Mouse (Mus musculus) cerebellum, postnatal 4 days (tissue): ENCODE measurements around the gene Gng12.
A peak's percentile ranks its signal among the peaks of the same experiment; 100 is the strongest.
"Not testable (repeated sequence)": the region's sequence is repeated elsewhere in the genome, so short reads cannot be mapped to it uniquely, and the experiment has no call there.

Experiments used
- DNase-seq, 2 experiments: peaks; one replicate each; pipeline ENCODE4 v3.0.0; 2022; ENCODE audit warnings: low spot score in 2 of 2, mixed read lengths in 1 of 2

Gng12 gene

GRCm38 (mm10) chr6:66896119-66896920, at the start of gene Gng12:
TSS of gene Gng12 (plus strand) at chr6:66896397.
- DNase-seq: peak; percentile 44 to 78

- DNase-seq: no peak
These were observed 47.3 kb upstream of the Gng12 start for GRCm38 (mm10) chr6:66848936-66849335.

- DNase-seq: no peak
These were observed 40.0 kb upstream of the Gng12 start for GRCm38 (mm10) chr6:66856236-66856635.

DNA sequence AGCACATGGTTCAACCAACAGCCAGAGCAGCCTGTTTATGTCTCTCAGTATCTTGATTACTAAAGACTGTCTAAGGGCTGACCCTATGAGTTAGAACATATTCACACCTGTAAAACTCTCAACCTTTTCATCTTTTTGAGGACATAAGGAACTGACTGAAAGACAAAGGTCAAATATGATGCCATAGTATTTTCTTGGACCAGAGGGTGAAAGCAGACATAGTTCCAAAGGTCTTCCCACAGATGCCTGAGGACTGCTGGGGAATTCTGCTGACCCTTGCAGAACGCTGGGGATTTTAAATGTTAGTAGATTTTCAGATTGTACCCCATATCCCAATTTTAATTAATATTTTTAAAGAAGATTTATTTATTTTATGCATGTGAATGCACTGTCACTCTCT, 37.8 kb upstream of the Gng12 start:
- DNase-seq: no peak

DNA sequence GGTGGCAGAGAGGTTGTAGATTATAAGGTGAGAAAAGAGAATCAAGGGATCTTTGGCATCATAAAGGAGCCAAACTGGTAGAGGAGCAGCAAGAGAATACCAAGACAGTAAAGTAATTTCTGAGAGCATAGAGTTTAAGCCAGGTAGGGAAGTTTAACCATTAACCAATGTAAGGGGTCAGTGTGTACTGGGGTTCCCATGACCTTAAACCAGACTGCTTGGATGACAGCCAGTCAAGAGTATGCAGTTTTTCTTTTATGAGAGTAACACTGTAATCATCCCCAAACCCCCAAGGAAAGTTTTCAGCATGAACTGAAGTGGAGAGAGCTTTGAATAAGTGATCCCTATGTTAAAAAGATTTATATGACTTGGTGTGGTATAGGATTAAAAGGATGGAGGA, 36.8 kb upstream of the Gng12 start:
- no peak for DNase-seq

GRCm38 (mm10) chr6:66864463-66864862, 31.7 kb upstream of the Gng12 start:
- no peak for DNase-seq

DNA sequence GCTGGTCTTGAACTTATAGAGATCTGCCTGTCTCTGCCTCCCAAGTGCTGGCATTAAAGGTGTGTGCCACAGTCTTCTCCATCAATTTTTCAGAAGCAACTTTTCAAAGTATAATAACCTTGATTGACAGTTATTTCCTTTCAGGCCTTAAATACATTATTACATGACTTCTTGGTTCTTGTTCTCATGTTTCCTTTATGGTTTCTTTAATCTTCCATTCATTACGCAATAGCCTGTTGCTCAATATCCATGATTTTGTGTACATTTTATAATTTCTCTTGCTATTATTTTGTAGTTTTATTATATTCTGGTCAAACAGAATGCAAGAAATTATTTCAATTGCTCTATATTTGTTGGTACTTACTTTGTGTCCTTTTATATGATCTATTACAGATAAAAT, 29.9 kb upstream of the Gng12 start:
- DNase-seq: no peak

DNA sequence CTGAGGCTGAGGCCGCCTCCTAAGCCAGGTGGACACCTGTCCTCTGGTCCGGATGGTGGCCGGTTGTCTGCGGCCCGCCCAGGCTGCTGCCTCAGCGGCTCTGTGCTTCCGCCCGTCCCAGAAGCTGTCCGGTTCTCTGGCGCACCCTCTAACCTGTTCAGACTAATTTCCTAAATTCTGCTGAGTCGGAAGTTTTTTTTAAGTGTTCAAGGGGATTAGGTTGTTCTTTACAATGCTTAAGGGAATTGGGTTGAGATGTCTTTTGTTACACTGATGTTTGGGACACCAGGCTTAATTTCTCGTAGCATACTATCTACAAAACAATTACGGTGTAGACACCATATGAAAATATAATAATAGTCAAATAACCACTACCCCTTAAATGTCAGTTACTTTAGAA, 19.1 kb upstream of the Gng12 start:
- not testable (repeated sequence) for DNase-seq

DNA sequence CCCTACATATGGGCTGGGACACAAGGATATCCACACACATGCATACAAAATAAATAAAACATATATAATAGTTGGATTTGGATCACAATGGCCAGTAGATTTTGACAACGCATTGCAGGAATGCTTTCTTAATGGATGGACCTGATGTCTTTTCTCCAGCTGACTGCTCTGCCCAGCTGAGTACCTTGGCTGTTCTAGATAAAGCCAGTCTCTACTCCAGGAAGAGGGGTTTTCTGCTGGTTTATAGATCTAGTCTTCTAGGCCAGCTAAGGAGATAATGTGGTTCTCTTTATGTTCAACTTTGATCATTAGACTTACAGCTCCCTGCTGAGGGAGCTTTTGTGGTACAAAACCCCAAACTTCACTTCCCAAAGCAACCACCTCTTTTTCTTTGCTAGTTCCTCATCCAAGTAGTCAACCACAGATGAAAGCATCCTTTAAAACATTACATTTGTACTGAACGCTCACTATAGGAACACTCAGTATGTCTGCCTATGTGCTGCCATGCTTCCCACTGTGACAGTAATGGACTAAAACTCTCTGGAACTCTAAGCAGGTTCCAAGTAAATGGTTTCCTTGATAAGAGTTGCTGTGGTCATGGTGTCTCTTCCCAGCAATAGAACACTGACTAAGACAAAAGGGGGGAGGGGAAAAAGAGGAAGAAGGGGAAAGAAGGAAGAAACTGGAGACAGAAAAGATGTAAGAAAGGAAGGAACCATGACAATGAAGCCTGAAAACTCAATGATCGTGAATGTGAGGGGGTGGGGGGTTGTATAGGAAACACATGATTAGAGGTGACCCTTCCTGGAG, 5.6 kb upstream of the Gng12 start:
- DNase-seq: no peak

DNA sequence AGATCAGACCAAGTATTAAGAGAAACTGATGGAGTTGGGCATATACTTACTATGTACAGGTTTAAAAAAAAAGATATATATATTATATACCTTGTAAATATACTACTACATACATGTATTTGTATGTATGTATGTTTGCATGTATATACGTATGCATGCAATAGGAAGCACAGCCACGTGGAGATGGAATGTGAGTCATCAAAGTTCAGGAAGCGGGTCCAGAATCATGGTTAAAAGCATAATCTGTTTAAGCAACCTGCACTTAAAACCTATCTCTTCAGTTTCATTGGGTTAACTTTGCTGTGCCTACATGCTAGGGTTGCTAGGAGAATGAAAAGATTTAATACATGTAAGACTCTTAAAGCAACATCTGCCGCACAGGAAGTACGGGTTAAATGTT, 2.2 kb upstream of the Gng12 start:
- DNase-seq: no peak

DNA sequence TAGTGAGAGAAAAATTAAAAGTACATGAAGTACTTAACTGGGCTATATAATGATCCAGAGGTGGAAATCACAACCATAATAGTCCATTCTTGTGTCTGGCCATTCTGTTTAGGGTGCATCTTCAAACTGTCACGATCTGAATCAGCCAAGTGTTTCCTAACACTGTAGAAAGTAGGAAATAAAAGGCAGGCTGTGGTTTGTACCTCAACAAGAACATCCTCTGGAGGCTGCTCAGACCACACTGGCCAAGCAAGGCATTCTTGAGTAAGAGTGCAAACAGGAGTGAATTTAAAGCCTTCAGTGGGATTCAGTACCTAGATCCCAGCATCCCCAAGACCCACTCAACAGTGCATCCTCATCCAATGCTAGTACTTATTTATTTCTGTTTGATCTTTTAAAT, 1.2 kb upstream of the Gng12 start:
- no peak for DNase-seq

- peak in 1 of 2 experiments; percentile 27 for DNase-seq
These were observed 886 bp downstream of the Gng12 start for GRCm38 (mm10) chr6:66896921-66897645.

DNA sequence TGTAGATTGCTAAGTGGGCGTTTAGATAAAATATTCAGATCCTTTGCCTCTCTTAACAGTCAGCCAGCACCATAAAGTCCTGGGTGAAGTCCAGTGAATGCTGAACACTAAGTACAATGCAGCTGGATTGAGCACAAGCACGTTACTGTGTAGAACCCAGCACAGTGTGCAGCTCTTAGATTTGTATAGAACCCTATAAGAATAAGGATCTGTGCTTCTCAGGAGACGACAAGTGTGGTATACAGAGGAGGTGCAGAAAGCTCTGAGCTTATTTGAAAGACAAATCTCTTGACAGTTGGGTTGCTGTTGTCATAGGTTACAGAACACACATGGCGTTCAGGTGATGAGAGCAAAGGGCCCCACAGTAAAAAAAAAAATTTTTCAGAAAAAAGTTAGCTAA, 1.8 kb downstream of the Gng12 start:
- DNase-seq: no peak

DNA sequence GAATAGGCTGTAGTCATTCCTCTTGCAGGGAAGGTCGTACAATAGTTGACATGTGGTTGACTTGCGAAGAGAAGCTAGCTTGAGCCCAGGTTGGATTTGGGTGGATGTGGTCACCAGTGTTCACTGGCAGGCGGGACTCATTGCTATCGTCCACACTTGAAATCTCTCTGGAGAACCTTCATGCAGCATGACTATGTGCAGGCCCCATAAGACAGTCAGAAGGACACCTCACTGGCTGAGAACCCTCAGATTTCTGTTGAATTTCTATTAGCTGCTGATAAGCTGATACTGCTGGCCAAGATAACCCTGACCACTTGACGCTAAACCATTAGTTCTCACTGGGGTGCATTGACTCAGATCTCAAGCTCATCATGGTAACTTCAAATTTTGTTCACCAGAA, 5.7 kb downstream of the Gng12 start:
- DNase-seq: no peak

DNA sequence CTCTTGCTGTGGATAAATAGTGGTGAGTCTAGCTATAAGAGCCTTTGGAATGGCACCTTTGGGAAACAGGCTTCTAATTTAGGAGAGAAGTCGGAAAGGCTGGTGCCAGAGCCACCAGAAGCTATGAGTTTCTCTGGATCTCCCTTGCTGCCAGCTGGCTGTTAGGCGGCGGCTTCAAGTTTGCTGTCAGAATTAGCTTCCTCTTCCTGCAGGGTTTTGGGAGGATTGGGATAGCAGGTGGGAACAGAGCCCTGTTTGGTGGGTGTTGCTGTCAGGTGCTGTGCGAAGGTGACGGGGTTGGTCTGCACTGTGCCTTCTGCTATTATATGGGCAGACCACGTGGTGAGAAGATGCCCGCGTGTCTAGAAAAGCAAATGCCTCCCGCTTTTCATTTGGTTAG, 7.0 kb downstream of the Gng12 start:
- DNase-seq: no peak

- no peak for DNase-seq
These were observed 7.5 kb downstream of the Gng12 start for GRCm38 (mm10) chr6:66903720-66904119.

- DNase-seq: no peak
These were observed 10.0 kb downstream of the Gng12 start for GRCm38 (mm10) chr6:66906244-66906643.

DNA sequence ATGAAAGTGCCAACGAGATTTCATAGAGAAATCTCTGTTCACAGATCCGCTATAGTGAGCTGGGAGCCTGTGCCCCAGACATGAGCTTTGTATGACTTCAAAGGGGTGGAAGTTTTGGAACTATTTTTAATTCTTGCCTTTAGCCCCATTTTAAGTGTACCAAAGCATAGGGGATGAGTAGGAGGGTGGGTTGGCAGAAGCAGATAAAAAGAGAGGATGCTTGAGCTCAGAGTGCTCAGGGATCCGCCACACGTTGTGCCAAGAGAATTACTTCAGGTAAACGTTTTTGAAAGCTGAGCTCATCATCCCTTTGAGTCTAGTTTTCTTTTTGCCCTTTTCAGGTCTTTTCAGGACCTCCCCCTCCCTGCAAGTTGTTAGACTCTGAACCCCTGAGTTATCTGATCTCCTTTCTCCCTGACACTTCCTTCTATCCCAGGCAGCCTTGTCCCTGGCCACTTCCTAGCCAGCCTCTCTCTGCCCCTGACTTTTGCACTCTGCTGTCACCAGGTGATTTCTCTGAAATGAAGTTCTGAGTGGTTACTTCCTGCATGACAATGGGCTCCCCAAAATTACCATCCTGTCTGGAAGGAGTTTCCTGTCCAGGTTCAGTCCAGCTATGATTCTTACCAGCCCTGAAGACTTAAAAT, 12.3 kb downstream of the Gng12 start:
- no peak for DNase-seq

GRCm38 (mm10) chr6:66910493-66911435, 14.6 kb downstream of the Gng12 start:
- no peak for DNase-seq

DNA sequence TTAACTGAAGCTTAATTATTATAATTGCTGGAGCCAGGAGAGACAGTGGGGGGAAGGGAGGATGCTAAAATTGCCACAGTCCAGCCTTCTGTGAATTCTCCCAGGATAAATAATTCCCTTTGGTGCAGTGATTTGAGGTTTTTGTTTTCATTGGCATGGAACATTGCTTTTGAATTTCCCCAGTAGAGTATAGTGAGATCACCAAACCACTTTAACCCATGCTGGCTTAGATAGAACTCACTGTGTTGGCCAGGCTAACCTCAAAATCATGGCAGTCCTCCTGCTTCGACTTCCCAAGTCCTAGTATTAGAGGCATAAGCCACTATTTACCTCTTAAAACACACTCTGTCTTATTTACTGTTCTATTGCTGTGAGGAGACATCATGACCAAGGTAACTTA, 17.2 kb downstream of the Gng12 start:
- DNase-seq: no peak

- no peak for DNase-seq
These were observed 19.4 kb downstream of the Gng12 start for GRCm38 (mm10) chr6:66915592-66915991.
